Mouse (Mus musculus): ENCODE measurements around the gene Dazap2.

Dazap2 gene

GRCm38 (mm10) chr15:100636700-100637501 is 21.8 kb downstream of the Dazap2 start, which contains the start of gene Smagp:
Smagp (minus strand) TSS chr15:100636940.
- in situ Hi-C loops (cut with MboI; ENCODE audit: low sequenced_read_pairs) = no loop called here

GRCm38 (mm10) chr15:100637661-100638060 is 22.5 kb downstream of the Dazap2 start:
- in situ Hi-C loops (cut with MboI; ENCODE audit: low sequenced_read_pairs) = no loop called here

- in situ Hi-C loops (cut with MboI; ENCODE audit: low sequenced_read_pairs) = no loop called here
Observed at GRCm38 (mm10) chr15:100639972-100640750, 25.0 kb downstream of the Dazap2 start.

- in situ Hi-C loops (cut with MboI; ENCODE audit: low sequenced_read_pairs) = no loop called here
Observed at GRCm38 (mm10) chr15:100641226-100641810, 26.2 kb downstream of the Dazap2 start.

GRCm38 (mm10) chr15:100642451-100642850 is 27.3 kb downstream of the Dazap2 start:
- in situ Hi-C loops (cut with MboI; ENCODE audit: low sequenced_read_pairs) = no loop called here

- in situ Hi-C loops (cut with MboI; ENCODE audit: low sequenced_read_pairs) = no loop called here
Observed at GRCm38 (mm10) chr15:100646161-100646560, 31.0 kb downstream of the Dazap2 start.

- in situ Hi-C loops (cut with MboI; ENCODE audit: low sequenced_read_pairs) = no loop called here
Observed at GRCm38 (mm10) chr15:100650111-100650510, 35.0 kb downstream of the Dazap2 start.

GRCm38 (mm10) chr15:100651610-100652009 is 36.5 kb downstream of the Dazap2 start:
- in situ Hi-C loops (cut with MboI; ENCODE audit: low sequenced_read_pairs) = no loop called here

- in situ Hi-C loops (cut with MboI; ENCODE audit: low sequenced_read_pairs) = no loop called here
Observed at GRCm38 (mm10) chr15:100654271-100654670, 39.1 kb downstream of the Dazap2 start.

- in situ Hi-C loops (cut with MboI; ENCODE audit: low sequenced_read_pairs) = no loop called here
Observed at GRCm38 (mm10) chr15:100655201-100655600, 40.1 kb downstream of the Dazap2 start.

- in situ Hi-C loops (cut with MboI; ENCODE audit: low sequenced_read_pairs) = no loop called here
Observed at GRCm38 (mm10) chr15:100660306-100660705, 45.2 kb downstream of the Dazap2 start.

GRCm38 (mm10) chr15:100660805-100661204 is 45.7 kb downstream of the Dazap2 start:
- in situ Hi-C loops (cut with MboI; ENCODE audit: low sequenced_read_pairs) = no loop called here

- in situ Hi-C loops (cut with MboI; ENCODE audit: low sequenced_read_pairs) = no loop called here
Observed at GRCm38 (mm10) chr15:100664813-100665274, 49.7 kb downstream of the Dazap2 start.

GRCm38 (mm10) chr15:100665411-100666218 is 50.5 kb downstream of the Dazap2 start:
- in situ Hi-C loops (cut with MboI; ENCODE audit: low sequenced_read_pairs) = no loop called here

- in situ Hi-C loops (cut with MboI; ENCODE audit: low sequenced_read_pairs) = no loop called here
Observed at GRCm38 (mm10) chr15:100666219-100666696, 51.1 kb downstream of the Dazap2 start.

GRCm38 (mm10) chr15:100666851-100667250 is 51.7 kb downstream of the Dazap2 start:
- in situ Hi-C loops (cut with MboI; ENCODE audit: low sequenced_read_pairs) = no loop called here

GRCm38 (mm10) chr15:100667420-100667819 is 52.3 kb downstream of the Dazap2 start:
- in situ Hi-C loops (cut with MboI; ENCODE audit: low sequenced_read_pairs) = no loop called here

GRCm38 (mm10) chr15:100667871-100668545 is 52.9 kb downstream of the Dazap2 start:
- in situ Hi-C loops (cut with MboI; ENCODE audit: low sequenced_read_pairs) = no loop called here

GRCm38 (mm10) chr15:100669337-100669736 is 54.2 kb downstream of the Dazap2 start, which contains the start of gene Bin2:
Bin2 (minus strand) TSS chr15:100669553.
- in situ Hi-C loops (cut with MboI; ENCODE audit: low sequenced_read_pairs) = no loop called here

- in situ Hi-C loops (cut with MboI; ENCODE audit: low sequenced_read_pairs) = no loop called here
Observed at GRCm38 (mm10) chr15:100670004-100670403, 54.9 kb downstream of the Dazap2 start.

Data from CH12F3 (cell line).